Mouse (Mus musculus) kidney, embryonic 15.5 days (tissue): ENCODE results near the gene Slc7a5. TPM values are rescaled to one million over a fixed set of nuclear protein-coding genes. Genes with fewer than 3 reads are reported as not detected.

ENCODE experiments used
- ATAC-seq: fragments of 200-750 bp; cut with Nextera tagmentation; replicated peaks from 2 replicates; pipeline ENCODE4 v1.8.0; 2017; ENCODE audit warnings: moderate TSS enrichment; ENCODE audit not compliant: low FRiP score
- H3K27ac ChIP-seq: fragments of 300-500 bp; sonication (generic); 2 replicates; pipeline ENCODE4 v1.5.1; 2015; ENCODE audit warnings: mild to moderate bottlenecking, inconsistent platforms
- H3K27me3 ChIP-seq: fragments of 300-500 bp; sonication (generic); 2 replicates; pipeline ENCODE4 v1.6.1; 2015; ENCODE audit warnings: inconsistent platforms
- H3K36me3 ChIP-seq: fragments of 300-500 bp; sonication (generic); 2 replicates; pipeline ENCODE4 v1.6.1; 2015; ENCODE audit warnings: inconsistent platforms
- H3K4me1 ChIP-seq: fragments of 300-500 bp; sonication (generic); 2 replicates; pipeline ENCODE4 v1.6.1; 2015; ENCODE audit warnings: inconsistent platforms
- H3K4me2 ChIP-seq: fragments of 300-500 bp; sonication (generic); 2 replicates; pipeline ENCODE4 v1.6.1; 2015; ENCODE audit warnings: moderate library complexity, mild to moderate bottlenecking, inconsistent platforms
- H3K4me3 ChIP-seq: fragments of 300-500 bp; sonication (generic); replicated peaks from 2 replicates; pipeline ENCODE4 v1.5.1; 2015; ENCODE audit warnings: mild to moderate bottlenecking, inconsistent platforms
- H3K9ac ChIP-seq: fragments of 300-500 bp; sonication (generic); 2 replicates; pipeline ENCODE4 v1.6.1; 2015; ENCODE audit warnings: mild to moderate bottlenecking, inconsistent platforms
- H3K9me3 ChIP-seq: fragments of 300-500 bp; sonication (generic); replicated peaks from 2 replicates; pipeline ENCODE4 v1.6.1; 2016; ENCODE audit warnings: inconsistent platforms
- WGBS: fragments of 180-500 bp; shearing (Covaris S2); methylation state at CpG from one replicate; pipeline ENCODE4 v1.1.7; 2015; ENCODE audit warnings: mixed read lengths; 5-methylcytosine and 5-hydroxymethylcytosine counted together
- polyA plus RNA-seq: library from polyadenylated mRNA; unstranded; fragments of >200 nt; fragmentation: Nextera tagmentation; extraction: Ambion mirVana; gene quantifications from 2 replicates; pipeline ENCODE4 v1.2.1, GENCODE M21; 2015

The Slc7a5 gene
- 16.7 and 19.3 TPM in 2 replicates for polyA plus RNA-seq

- Histone ChIP-seq H3K9ac (peak within 1 kb of the TSS; percentile 44), H3K4me3 (peak within 1 kb of the TSS; percentile 60), H3K9me3 (no peaks in the 10 kb centered on the region), H3K27ac (no peak within 1 kb of the TSS), H3K4me1 (peaks cover 60% of the 10 kb centered on the region), H3K4me2 (peak within 1 kb of the TSS; percentile 98), H3K27me3 (peaks cover 9% of the 10 kb centered on the region; the same call in 1 of the 2 replicates), H3K36me3 (no peaks in the 10 kb centered on the region)
- peak; percentile 88 for ATAC-seq
- under 1% methylated on average over 61 of the region's 61 CpGs for WGBS
These were observed at the start of gene Slc7a5 for GRCm38 (mm10) chr8:121907587-121908248. TSS of gene Slc7a5 (minus strand) at chr8:121907694.

- peaks cover 43% of the 10 kb centered on the region for H3K4me1 ChIP-seq
- H3K4me3 ChIP-seq, result no peak overlapping the region
- no peak overlapping the region for H3K27ac ChIP-seq
- no peak overlapping the region for H3K4me2 ChIP-seq
- H3K27me3 ChIP-seq, result no peaks in the 10 kb centered on the region
- H3K36me3 ChIP-seq, result peaks cover 39% of the 10 kb centered on the region
- WGBS, result 65% methylated on average over 1 of the region's 1 CpGs
- no peak overlapping the region for H3K9ac ChIP-seq
- ATAC-seq, result no peak
- no peaks in the 10 kb centered on the region for H3K9me3 ChIP-seq
These were observed 48.5 kb upstream of the Slc7a5 start for GRCm38 (mm10) chr8:121955825-121956500.

- no peaks in the 10 kb centered on the region for H3K9me3 ChIP-seq
- ATAC-seq, result no peak
- peaks cover 43% of the 10 kb centered on the region for H3K4me1 ChIP-seq
- no peak overlapping the region for H3K4me2 ChIP-seq
- H3K4me3 ChIP-seq, result no peak overlapping the region
- H3K27me3 ChIP-seq, result no peaks in the 10 kb centered on the region
- peak overlapping the region; percentile 37; the same call in 1 of the 2 replicates for H3K27ac ChIP-seq
- WGBS, result 69% methylated on average over 10 of the region's 10 CpGs
- H3K36me3 ChIP-seq, result peaks cover 39% of the 10 kb centered on the region
- no peak overlapping the region for H3K9ac ChIP-seq
These were observed 47.6 kb upstream of the Slc7a5 start for GRCm38 (mm10) chr8:121954981-121955555.

- 55% methylated on average over 3 of the region's 3 CpGs for WGBS
- no peak for ATAC-seq
- Histone ChIP-seq H3K4me3 (no peak overlapping the region), H3K27me3 (no peaks in the 10 kb centered on the region), H3K27ac (no peak overlapping the region), H3K4me2 (no peak overlapping the region), H3K4me1 (peaks cover 51% of the 10 kb centered on the region), H3K9ac (no peak overlapping the region), H3K9me3 (no peaks in the 10 kb centered on the region), H3K36me3 (peaks cover 39% of the 10 kb centered on the region)
These were observed 46.5 kb upstream of the Slc7a5 start for GRCm38 (mm10) chr8:121953821-121954545.

GRCm38 (mm10) chr8:121952800-121953199 is 45.3 kb upstream of the Slc7a5 start:
- 64% methylated on average over 7 of the region's 7 CpGs for WGBS
- Histone ChIP-seq H3K4me2 (peak overlapping the region; percentile 67), H3K36me3 (peaks cover 39% of the 10 kb centered on the region), H3K9me3 (no peaks in the 10 kb centered on the region), H3K4me3 (peak overlapping the region; percentile 86), H3K9ac (0 out of 2 replicates have a peak overlapping the region, but pooled peaks have one; percentile 31), H3K4me1 (peaks cover 59% of the 10 kb centered on the region), H3K27me3 (no peaks in the 10 kb centered on the region), H3K27ac (peak overlapping the region; percentile 37; the same call in 1 of the 2 replicates)
- ATAC-seq, result no peak

- no peaks in the 10 kb centered on the region for H3K9me3 ChIP-seq
- peak overlapping the region; percentile 37; the same call in 1 of the 2 replicates for H3K27ac ChIP-seq
- no peaks in the 10 kb centered on the region for H3K27me3 ChIP-seq
- ATAC-seq, result no peak
- H3K9ac ChIP-seq, result peak overlapping the region; percentile 31
- peaks cover 65% of the 10 kb centered on the region for H3K4me1 ChIP-seq
- peak overlapping the region; percentile 67 for H3K4me2 ChIP-seq
- H3K4me3 ChIP-seq, result peak overlapping the region; percentile 86
- peaks cover 39% of the 10 kb centered on the region for H3K36me3 ChIP-seq
These were observed 44.6 kb upstream of the Slc7a5 start for GRCm38 (mm10) chr8:121952122-121952521.

- H3K4me3 ChIP-seq, result peak overlapping the region; percentile 86
- no peak for ATAC-seq
- H3K27ac ChIP-seq, result 0 out of 2 replicates have a peak overlapping the region, but pooled peaks have one; percentile 54
- 29% methylated on average over 7 of the region's 7 CpGs for WGBS
- H3K9ac ChIP-seq, result peak overlapping the region; percentile 98
- no peaks in the 10 kb centered on the region for H3K27me3 ChIP-seq
- peak overlapping the region; percentile 67 for H3K4me2 ChIP-seq
- peaks cover 69% of the 10 kb centered on the region for H3K4me1 ChIP-seq
- H3K36me3 ChIP-seq, result peaks cover 34% of the 10 kb centered on the region
- H3K9me3 ChIP-seq, result no peaks in the 10 kb centered on the region
These were observed 44.1 kb upstream of the Slc7a5 start for GRCm38 (mm10) chr8:121951656-121952009.

- peaks cover 33% of the 10 kb centered on the region for H3K36me3 ChIP-seq
- peak overlapping the region; percentile 93 for H3K27ac ChIP-seq
- peak overlapping the region; percentile 98 for H3K9ac ChIP-seq
- no peaks in the 10 kb centered on the region for H3K9me3 ChIP-seq
- ATAC-seq, result peak; percentile 19
- peak overlapping the region; percentile 86 for H3K4me3 ChIP-seq
- no peaks in the 10 kb centered on the region for H3K27me3 ChIP-seq
- peaks cover 69% of the 10 kb centered on the region for H3K4me1 ChIP-seq
- H3K4me2 ChIP-seq, result peak overlapping the region; percentile 67
- WGBS, result under 1% methylated on average over 85 of the region's 97 CpGs
These were observed 43.5 kb upstream of the Slc7a5 start for GRCm38 (mm10) chr8:121950749-121951655.

GRCm38 (mm10) chr8:121949941-121950748 is 42.7 kb upstream of the Slc7a5 start:
- H3K27ac ChIP-seq, result peak overlapping the region; percentile 93
- peak overlapping the region; percentile 86 for H3K4me3 ChIP-seq
- peak overlapping the region; percentile 67 for H3K4me2 ChIP-seq
- WGBS, result under 1% methylated on average over 60 of the region's 66 CpGs
- peak; percentile 96 for ATAC-seq
- H3K9ac ChIP-seq, result peak overlapping the region; percentile 98
- H3K27me3 ChIP-seq, result no peaks in the 10 kb centered on the region
- no peaks in the 10 kb centered on the region for H3K9me3 ChIP-seq
- H3K36me3 ChIP-seq, result peaks cover 25% of the 10 kb centered on the region
- H3K4me1 ChIP-seq, result peaks cover 68% of the 10 kb centered on the region

- H3K9ac ChIP-seq, result peak within 1 kb of the TSS; percentile 98
- H3K4me2 ChIP-seq, result peak within 1 kb of the TSS; percentile 75
- H3K27ac ChIP-seq, result peak within 1 kb of the TSS; percentile 95
- H3K36me3 ChIP-seq, result peaks cover 16% of the 10 kb centered on the region
- no peaks in the 10 kb centered on the region for H3K9me3 ChIP-seq
- ATAC-seq, result no peak
- 59% methylated on average over 6 of the region's 6 CpGs for WGBS
- H3K4me3 ChIP-seq, result peak within 1 kb of the TSS; percentile 86
- peaks cover 60% of the 10 kb centered on the region for H3K4me1 ChIP-seq
- H3K27me3 ChIP-seq, result no peaks in the 10 kb centered on the region
These were observed 41.8 kb upstream of the Slc7a5 start, which contains the start of gene Banp for GRCm38 (mm10) chr8:121949222-121949800. TSS of gene Banp (plus strand) at chr8:121949750.
